Mouse (Mus musculus) mesoderm, embryonic 11.5 days (tissue): ENCODE measurements at regions not wholly inside any gene's neighbourhood (a gene's known extent, or its start where the extent isn't known, plus 50 kb on each side); places are given as distances from the start of the nearest gene placed in this dataset.

Experiments
- DNase-seq: peaks from one replicate; pipeline ENCODE4 v3.0.0-alpha.2; 2012; ENCODE audit warnings: low read depth, low spot score

DNA sequence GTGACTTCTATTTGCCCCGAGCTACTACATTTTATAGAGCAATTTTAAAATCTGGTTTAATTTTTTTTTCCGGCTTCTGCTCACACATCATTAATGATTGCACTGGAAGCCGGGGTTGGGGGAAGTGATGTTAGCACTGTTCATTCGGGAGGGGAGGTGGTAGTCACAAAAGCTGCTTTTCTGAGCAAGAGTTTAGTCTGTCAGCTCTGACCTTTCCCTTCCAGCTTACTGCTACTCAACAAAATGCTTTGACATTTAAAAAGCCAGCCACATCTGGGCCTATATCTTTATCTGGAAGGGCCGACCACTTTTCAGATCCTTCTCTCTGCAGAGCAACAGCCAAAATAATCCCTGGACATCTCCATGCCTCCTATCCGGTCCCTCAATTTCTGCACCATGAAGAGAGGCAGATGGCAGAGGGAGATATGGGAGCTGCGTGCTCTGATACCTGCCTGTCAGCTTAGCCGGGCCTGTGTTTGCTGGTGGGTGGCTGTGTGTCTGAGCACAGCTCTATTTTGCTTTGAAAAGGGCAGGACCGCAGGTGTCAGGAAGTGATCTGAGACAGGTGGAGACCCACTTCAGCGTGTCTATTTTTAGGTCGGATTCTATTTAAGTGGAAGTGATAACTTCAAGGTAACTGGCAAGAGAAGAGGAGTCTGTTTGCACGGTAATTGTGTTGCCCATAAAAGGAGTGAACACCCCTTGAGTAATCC, 63.1 kb downstream of the Kcnf1 start:
- no peak for DNase-seq

DNA sequence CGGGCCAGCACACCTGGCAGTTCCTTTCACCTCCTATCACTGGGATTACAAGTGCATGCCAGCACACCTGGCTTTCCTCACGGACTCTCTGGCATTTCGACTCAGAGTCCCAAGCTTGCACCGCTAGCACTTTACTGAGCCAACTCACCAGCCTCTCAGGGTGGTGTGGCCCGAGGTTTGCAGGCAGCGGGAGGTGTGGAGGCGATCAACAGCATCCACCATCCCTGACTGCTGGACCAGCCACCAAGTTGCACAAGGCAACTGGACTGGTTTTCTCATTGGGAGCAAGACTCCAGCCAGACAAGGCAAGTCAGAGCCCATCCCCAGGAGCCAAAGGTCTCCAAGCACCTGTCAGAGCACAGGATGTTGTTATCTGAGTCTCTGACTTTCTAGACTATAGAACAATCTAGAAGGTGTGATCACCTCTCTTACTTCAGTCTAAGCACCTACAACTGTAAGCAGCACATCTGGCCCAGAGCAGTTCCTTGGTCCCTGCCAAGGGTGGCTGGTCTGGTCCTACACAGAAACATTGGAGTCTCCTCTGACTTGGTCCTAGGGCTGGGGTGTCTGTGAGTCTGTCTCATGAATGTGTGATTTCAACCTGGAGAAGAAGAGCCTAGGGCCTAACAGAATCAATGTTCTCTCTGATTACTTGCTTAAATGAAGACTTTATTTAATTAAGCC, 63.8 kb downstream of the Kcnf1 start:
- DNase-seq, result no peak

DNA sequence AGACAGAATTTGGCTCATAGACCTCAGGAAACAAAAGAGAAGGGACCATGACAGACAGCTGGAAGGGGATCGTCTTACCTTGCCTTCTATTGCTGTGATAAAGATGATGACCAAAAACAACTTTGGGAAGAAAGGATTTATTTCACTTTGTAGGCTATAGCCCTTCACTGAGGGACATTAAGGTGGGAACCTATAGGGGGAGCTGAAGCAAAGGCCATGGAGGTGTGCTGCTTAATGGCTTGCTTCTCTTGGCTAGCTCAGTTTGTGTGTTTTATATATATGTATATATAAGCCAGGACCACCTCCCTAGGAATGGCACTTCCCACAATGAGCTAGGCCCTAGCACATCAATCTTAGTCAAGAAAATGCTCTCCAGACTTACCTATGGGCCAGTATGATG, 70.5 kb downstream of the Kcnf1 start:
- no peak for DNase-seq

DNA sequence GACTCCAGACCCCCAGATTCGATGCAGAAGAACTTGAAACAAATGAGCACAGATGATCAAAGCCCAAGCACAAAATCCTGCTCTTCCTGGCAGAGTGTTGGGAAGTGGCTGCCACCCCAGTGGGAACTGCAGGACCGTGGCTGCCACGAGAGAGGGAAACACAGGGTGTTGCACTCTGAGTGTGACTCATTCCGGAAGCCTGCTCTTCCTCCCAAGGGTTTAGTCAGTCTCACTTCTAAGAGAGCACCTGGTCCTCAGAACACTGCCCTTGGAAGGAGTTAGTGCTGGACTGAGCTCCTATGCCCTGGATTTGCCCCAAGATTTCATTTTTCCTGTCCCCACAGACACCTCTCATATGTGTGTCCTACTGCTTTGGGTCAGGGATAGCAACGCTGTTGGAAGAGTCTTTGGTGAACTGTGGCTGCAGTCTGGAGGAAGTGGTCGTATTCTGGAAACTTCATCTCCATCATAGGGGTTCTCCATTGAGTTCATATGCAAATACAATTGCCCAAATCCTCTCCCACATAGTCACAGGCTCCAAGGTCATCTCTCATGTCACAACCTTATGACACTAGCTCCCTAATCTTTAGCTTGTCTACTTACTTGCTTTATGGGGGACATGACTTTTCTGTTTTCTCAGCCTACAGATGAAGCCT, 71.5 kb downstream of the Kcnf1 start:
- no peak for DNase-seq

DNA sequence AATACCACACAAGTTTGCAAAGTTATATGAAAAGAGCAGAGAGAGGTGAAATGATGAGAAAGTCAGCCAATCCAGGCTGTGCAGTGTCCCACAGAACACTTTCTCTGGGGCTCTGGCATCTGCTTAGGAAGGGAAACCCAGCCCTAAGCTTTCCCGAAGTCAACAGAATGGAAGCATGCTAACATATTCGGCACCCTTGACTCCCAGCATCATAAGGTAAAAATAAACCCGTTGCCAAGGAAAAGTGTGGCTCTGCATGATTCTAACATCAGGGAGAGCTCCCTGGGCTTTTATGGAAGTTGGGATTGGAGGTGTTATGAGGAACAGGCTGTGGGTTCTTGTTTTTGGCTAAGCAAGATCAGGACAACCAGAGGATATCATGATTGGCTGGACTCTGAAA, 74.8 kb downstream of the Kcnf1 start:
- no peak for DNase-seq

DNA sequence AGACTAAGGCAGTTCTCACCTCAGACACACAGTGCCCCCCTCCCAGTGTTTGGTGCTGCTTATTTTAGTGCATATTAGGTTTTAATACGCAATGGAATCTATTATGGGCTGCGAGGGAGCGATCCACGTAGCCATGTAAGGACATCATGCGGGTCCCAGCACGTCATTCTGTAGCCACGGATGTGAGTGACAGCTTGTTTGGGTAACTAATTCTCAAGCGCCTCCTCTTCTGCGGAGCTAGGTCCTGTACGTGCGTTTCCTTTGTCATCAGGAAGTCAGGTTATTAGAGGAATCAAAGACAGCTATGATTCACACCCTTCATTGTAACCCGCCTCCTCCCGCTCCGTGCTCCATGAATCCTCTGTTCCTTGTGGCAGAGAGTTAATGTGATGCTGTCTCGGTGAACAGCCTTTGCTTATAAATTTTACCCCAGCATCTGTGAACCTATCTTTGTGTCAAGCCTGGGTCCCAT, 78.9 kb downstream of the Kcnf1 start:
- peak; percentile 52 for DNase-seq

DNA sequence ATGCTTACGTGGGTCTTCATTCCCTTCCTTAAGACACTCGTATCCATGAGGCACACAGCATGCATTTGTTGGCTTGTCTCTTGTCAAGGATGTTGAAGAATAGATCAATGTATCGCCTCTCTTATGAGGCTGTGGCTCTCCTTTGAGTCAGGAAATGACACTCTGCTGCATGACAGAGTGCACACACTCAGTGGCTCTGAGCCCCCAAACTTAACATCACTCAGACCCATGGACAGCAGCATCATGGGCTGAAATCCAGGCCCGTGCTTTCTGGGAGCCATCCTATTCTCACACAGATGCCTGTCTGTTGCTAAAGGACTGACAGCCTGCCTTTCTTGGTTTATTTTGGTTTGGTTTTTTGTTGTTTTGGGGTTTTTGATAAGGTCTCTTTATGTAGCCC, 81.9 kb downstream of the Kcnf1 start:
- no peak for DNase-seq

DNA sequence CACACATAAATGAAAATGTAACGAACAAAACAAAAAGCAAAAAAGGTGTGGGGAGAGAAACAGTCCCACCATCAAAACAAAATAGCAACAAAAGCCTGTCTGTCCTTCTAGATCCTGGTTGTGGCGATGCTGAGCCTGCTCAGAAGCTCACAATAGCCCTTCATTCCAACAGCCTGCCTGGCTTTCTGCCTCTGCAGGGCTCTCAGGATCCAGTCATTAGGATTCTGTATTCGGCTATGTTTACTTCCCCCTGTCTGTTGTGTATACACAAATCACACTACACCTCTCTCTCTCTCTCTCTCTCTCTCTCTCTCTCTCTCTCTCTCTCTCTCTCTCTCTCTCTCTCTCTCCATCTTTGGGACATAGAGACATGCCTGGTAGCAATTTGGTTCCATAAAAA, 82.2 kb upstream of the 2410004P03Rik start:
- DNase-seq, result no peak

DNA sequence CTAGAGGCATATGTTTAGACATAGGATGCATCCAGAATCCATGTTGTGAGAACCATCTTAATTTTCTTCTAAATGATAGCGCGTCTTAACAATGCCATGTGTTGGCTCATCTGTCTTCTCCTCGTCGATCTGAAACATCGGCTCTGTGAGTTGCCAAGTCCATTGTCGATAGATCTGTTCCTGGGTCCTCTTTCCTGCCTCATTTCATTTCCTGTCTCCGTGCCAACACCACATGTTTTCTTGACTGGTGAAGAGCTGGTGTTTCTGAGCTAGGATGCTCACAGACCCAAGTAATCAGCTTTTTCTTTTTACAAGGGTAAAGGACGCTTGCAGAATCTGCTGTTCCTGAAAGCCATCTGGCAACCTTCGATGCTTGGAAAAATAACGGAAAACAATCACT, 79.5 kb upstream of the 2410004P03Rik start:
- no peak for DNase-seq

DNA sequence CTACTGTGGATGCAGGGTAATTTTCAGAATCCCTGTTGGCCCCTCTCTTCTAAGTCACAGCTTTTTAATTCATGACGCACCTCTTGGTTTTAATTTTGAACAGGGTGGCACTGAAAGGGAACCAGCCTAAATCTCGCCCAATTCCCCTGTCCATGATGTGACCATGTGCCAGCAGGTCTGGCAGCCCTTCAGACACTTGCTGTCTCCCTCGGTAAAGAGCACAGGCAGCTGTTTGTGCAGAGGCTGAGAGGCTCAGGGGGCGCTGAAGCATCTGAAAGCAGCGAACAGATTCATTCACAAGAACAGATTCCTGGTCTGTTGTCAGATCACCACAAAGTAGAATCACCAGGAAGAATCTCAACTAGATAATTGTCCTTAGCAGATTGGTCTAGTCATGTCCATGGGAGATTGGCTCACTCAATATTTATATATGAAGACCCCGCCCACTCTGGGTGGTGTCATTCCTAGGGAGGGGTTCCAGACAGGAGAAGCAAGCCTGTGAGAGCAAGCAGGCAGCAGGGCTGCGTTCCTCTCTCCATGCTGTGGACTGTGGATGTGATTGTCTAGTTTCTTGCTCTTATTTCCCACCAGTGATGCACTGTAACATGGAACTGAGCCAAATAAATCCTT, 78.3 kb upstream of the 2410004P03Rik start:
- peak; percentile 44 for DNase-seq

DNA sequence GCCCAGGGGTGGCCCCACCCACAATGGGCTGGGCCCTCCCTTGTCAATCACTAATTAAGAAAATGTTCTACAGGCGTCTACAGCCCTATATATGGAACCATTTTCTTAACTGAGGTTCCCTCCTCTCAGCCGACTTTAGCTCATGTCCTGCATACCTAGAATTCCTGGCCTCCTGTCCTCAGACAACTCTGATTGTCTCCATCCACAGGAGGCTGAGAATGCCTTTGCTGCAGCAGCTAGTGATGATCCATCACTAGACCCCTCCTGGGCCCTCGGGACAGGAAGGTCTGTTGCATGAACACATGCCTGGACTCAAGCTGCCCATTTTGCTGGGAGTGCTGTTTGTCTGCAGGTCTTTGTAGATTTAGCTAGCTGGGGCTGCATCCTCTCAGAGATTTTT, 75.9 kb upstream of the 2410004P03Rik start:
- peak; percentile 43 for DNase-seq

DNA sequence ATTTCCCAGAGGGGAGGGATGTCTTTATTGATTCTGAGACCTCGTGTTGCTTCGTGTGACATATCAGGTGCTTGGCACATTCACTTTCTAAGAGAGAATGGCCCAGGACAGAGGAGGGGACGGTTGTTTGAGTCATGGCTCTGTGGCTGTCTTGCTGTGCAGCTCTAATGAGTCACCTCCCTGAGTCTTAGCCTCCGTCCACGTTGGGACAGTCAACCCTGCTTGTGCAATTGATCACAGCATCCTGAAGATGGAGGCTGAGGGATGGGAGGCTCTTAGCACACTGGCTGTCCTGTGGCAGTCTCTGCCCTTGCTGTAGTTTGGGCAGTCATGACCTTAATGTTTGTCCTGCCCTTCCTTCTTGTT, 73.7 kb upstream of the 2410004P03Rik start:
- DNase-seq, result no peak

DNA sequence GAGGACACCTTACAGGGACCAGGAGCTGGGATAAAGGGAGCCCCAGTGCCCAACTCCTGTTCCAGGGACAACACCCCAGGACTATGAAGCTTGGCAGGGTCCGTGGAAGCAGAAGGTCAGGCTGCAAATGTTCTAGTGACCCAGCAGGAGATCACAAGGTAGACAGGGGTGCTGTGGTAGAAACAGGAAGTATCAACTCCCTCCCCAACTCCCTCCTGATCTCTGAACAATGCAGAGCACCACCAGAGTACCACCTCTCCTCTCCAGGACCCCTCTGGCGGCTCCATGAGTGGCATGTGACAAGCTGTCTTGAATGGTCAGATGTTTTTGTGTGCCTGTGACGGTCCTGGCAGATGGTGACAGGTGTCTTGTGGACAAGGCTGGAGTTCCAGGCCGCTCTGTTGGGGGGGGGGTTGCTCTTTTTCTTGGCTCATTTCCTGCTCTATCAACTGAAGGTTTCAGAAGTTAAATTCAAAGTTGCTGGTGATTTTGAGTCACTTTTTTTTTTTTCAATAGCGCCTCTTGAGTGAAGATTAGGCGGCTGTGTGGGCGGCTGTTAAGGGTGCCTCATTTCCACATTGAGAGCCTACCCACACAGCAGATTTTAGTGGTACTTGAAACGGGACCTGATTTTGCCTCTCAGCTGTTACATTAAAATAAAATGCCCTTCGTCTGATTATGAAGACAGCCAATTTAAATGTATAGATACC, 73.1 kb upstream of the 2410004P03Rik start:
- DNase-seq, result no peak

DNA sequence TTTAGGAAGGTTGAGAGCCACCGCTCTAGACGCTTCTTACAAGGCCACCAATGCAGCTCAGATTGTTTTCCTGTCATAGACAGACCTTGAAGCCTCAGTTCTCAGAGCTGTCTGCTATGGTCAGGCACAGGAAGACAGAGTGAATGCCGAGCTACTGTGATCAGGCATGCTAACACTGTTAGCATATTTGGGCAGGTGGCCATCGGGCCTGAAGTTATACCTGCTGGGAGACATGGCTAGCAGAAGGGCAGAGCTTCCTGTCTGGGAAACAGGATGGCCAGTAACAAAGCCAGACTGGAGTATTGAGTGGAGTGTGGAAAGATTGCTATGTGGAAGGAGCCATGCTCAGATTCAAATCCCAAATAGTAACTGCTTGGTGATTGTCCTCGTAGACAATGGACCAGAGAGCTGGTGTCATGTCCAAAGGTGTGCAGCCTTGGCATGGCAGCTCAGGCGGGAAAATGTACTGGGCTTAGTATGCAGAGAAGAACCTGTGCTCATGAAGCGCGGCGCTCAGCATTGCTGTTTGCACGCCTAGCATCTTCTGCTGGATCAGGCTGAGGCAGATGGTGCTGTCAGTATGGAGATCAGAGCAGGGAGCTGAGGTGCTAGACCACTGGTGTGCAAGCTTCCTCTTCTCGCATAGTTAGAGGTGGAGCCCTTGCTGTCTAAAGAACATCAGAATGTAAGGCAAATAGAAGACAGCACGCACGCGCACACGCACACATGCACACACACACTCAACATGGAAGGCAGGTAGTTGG, 60.3 kb upstream of the 2410004P03Rik start:
- no peak for DNase-seq

DNA sequence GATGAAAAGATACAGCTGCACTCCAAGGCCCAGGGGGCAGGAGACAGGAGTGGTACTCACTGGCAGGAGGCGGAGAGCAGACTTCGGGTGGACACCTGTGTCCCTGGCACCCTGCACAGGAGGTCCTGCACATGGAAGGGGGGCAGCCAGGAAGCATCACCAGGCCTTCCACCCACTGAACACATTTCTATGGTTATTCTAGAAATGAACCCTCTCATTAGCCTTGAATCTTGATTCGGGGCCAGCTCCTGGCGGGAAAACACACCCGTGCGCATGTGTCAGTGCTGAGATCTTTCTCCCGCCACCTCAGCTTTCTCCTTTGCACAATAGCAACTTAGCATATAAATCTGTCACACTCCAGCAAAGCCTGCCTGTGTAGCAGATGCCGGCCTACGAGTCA, 58.3 kb upstream of the 2410004P03Rik start:
- no peak for DNase-seq

DNA sequence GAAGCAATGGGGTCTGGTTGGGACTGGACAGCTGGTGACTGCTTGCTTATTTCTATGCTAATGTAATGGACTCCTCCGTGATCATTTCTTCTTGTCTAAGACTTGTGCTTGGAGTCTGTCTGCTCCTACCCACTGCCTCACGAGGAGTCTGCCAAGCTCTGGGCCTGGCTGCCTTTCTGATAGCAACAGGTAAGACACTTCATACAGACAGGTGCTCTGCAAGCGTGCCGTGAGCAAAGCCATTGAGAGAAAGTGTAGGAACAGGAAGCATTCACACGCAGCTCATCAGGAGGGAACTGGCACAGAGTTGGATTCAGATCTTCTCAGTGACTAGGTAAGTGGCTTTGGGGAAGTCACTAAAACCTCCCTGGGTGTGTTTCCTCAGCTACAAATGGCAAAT, 57.6 kb upstream of the 2410004P03Rik start:
- no peak for DNase-seq

DNA sequence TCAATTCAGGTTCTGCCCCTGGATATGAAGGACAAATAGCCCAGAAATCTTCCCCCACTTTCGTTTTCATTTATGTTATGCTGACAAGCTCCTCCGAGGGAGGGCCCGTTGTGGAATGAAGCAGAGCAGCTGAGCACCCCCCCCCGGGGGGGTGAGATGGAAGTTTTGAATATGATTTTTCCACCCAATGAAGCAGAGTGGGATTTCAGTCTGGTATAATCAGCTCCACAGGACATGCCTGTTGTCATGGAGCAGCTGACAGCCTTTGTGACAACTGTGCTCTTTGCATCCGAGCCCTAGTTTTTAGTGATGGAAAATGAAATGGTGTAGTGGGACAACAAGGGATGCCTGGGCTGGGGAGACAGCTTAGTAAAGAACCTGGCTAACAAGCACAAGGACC, 52.4 kb upstream of the 2410004P03Rik start:
- DNase-seq, result no peak
